Mouse (Mus musculus) MEL (cell line): ENCODE data around the gene Nhlrc3. TPM values are rescaled to one million over a fixed set of nuclear protein-coding genes. Genes with fewer than 3 reads are reported as not detected.

ENCODE experiments used
- DNase-seq: peaks from one replicate; pipeline ENCODE4 v3.0.0; 2011; ENCODE audit warnings: low read depth, low spot score
- H3K27ac ChIP-seq: 2 replicates; pipeline ENCODE4 v1.5.1; 2012; ENCODE audit warnings: low read depth, mild to moderate bottlenecking, control low read depth, low read length, moderate library complexity; ENCODE audit not compliant: control insufficient read depth
- H3K27me3 ChIP-seq, 2 experiments: fragments of 150-350 bp in 1 of 2; sonication (generic) in 1 of 2; 2 replicates each; pipeline ENCODE4 v1.6.1; 2012; ENCODE audit warnings: low read length in 2 of 2, mild to moderate bottlenecking in 2 of 2, improper control_type of control experiment in 1 of 2, moderate library complexity in 1 of 2; ENCODE audit not compliant: insufficient read depth in 2 of 2, control insufficient read depth in 1 of 2
- H3K36me3 ChIP-seq, 2 experiments: 2 replicates each; pipeline ENCODE4 v1.6.1; 2012 to 2014; ENCODE audit warnings: low read length in 2 of 2, improper control_type of control experiment in 1 of 2, inconsistent platforms in 1 of 2, mild to moderate bottlenecking in 1 of 2; ENCODE audit not compliant: insufficient read depth in 2 of 2, control insufficient read depth in 1 of 2
- H3K4me1 ChIP-seq, 2 experiments: fragments of 150-350 bp in 1 of 2; sonication (generic) in 1 of 2; 2 replicates each; pipeline ENCODE4 v1.6.1; 2012; ENCODE audit warnings: low read length in 2 of 2, improper control_type of control experiment in 1 of 2, mild to moderate bottlenecking in 1 of 2; ENCODE audit not compliant: insufficient read depth in 2 of 2, control insufficient read depth in 1 of 2
- H3K4me3 ChIP-seq, 2 experiments: fragments of 150-350 bp in 1 of 2; sonication (generic) in 1 of 2; 2 replicates each; pipeline ENCODE4 v1.5.1; 2012; ENCODE audit warnings: low read depth in 2 of 2, low read length in 2 of 2, mild to moderate bottlenecking in 2 of 2, moderate library complexity in 2 of 2, control low read depth in 1 of 2, improper control_type of control experiment in 1 of 2; ENCODE audit not compliant: control insufficient read depth in 1 of 2, insufficient read depth in 1 of 2
- H3K79me2 ChIP-seq: 2 replicates; pipeline ENCODE4 v1.6.1; 2012; ENCODE audit warnings: mild to moderate bottlenecking, low read length, moderate library complexity; ENCODE audit not compliant: control insufficient read depth, poor library complexity, insufficient read depth
- H3K9ac ChIP-seq: 2 replicates; pipeline ENCODE4 v1.6.1; 2012; ENCODE audit warnings: low read depth, mild to moderate bottlenecking, control low read depth, low read length, moderate library complexity; ENCODE audit not compliant: control insufficient read depth, poor library complexity, severe bottlenecking
- H3K9me3 ChIP-seq: fragments of 150-350 bp; sonication (generic); replicated peaks from 2 replicates; pipeline ENCODE4 v1.6.1; 2012; ENCODE audit warnings: mild to moderate bottlenecking, low read length, improper control_type of control experiment, moderate library complexity; ENCODE audit not compliant: insufficient read depth
- CHD1 ChIP-seq: IDR thresholded peaks from 2 replicates; pipeline ENCODE4 v1.6.1; 2012; ENCODE audit warnings: low read depth, mild to moderate bottlenecking, inconsistent platforms, low read length, improper control_type of control experiment
- CTCF ChIP-seq, 3 experiments: IDR thresholded peaks in 2 of 3; conservative IDR thresholded peaks in 1 of 3; 2 replicates each; pipeline ENCODE4 v1.5.1; 2011 to 2012; ENCODE audit warnings: low read length in 3 of 3, low read depth in 2 of 3, mild to moderate bottlenecking in 2 of 3, improper control_type of control experiment in 1 of 3, inconsistent platforms in 1 of 3, mixed read lengths in 1 of 3, moderate library complexity in 1 of 3; ENCODE audit not compliant: control insufficient read depth in 1 of 3, insufficient read depth in 1 of 3, poor library complexity in 1 of 3, severe bottlenecking in 1 of 3
- ETS1 ChIP-seq: IDR thresholded peaks from 2 replicates; pipeline ENCODE4 v1.6.1; 2012; ENCODE audit warnings: low read depth, mild to moderate bottlenecking, inconsistent platforms, low read length, improper control_type of control experiment, moderate library complexity
- GATA1 ChIP-seq: IDR thresholded peaks from 2 replicates; pipeline ENCODE4 v1.6.1; 2011; ENCODE audit warnings: low read depth, low read length, improper control_type of control experiment
- KAT2A ChIP-seq: conservative IDR thresholded peaks from 2 replicates; pipeline ENCODE4 v1.6.1; 2012; ENCODE audit warnings: low read depth, low read length, improper control_type of control experiment, inconsistent platforms
- MAFK ChIP-seq: IDR thresholded peaks from 2 replicates; pipeline ENCODE4 v1.6.1; 2011; ENCODE audit warnings: low read depth, mild to moderate bottlenecking, low read length, improper control_type of control experiment, borderline replicate concordance
- MEF2A ChIP-seq: IDR thresholded peaks from 2 replicates; pipeline ENCODE4 v1.6.1; 2014; ENCODE audit warnings: low read depth, mild to moderate bottlenecking, inconsistent platforms, low read length, improper control_type of control experiment; ENCODE audit not compliant: poor library complexity, insufficient replicate concordance, severe bottlenecking; ENCODE audit errors: extremely low read depth
- MYB ChIP-seq: IDR thresholded peaks from 2 replicates; pipeline ENCODE4 v1.6.1; 2011; ENCODE audit warnings: mild to moderate bottlenecking, low read depth, low read length, improper control_type of control experiment
- NRF1 ChIP-seq: IDR thresholded peaks from 2 replicates; pipeline ENCODE4 v1.6.1; 2014; ENCODE audit warnings: low read depth, mild to moderate bottlenecking, inconsistent platforms, low read length, improper control_type of control experiment, moderate library complexity; ENCODE audit not compliant: poor library complexity, insufficient read depth, severe bottlenecking
- POLR2A ChIP-seq, 2 experiments: IDR thresholded peaks; 2 replicates each; pipeline ENCODE4 v1.6.1; 2011 to 2012; ENCODE audit warnings: low read length in 2 of 2, mild to moderate bottlenecking in 2 of 2, control low read depth in 1 of 2, improper control_type of control experiment in 1 of 2, low read depth in 1 of 2, moderate library complexity in 1 of 2; ENCODE audit not compliant: control insufficient read depth in 1 of 2, insufficient read depth in 1 of 2, poor library complexity in 1 of 2
- RCOR1 ChIP-seq: IDR thresholded peaks from 2 replicates; pipeline ENCODE4 v1.6.1; 2012; ENCODE audit warnings: low read depth, mild to moderate bottlenecking, inconsistent platforms, low read length, improper control_type of control experiment
- USF1 ChIP-seq: IDR thresholded peaks from 2 replicates; pipeline ENCODE4 v1.6.1; 2014; ENCODE audit warnings: low read depth, mild to moderate bottlenecking, inconsistent platforms, low read length, improper control_type of control experiment, moderate library complexity
- USF2 ChIP-seq, 2 experiments: IDR thresholded peaks; 2 replicates each; pipeline ENCODE4 v1.6.1; 2011 to 2012; ENCODE audit warnings: improper control_type of control experiment in 2 of 2, low read length in 2 of 2, borderline replicate concordance in 1 of 2, inconsistent platforms in 1 of 2, low read depth in 1 of 2, mild to moderate bottlenecking in 1 of 2; ENCODE audit not compliant: insufficient read depth in 1 of 2
- ZMIZ1 ChIP-seq: IDR thresholded peaks from 2 replicates; pipeline ENCODE4 v1.6.1; 2012; ENCODE audit warnings: low read depth, mild to moderate bottlenecking, inconsistent platforms, low read length, improper control_type of control experiment, moderate library complexity
- ZNF384 ChIP-seq: IDR thresholded peaks from 2 replicates; pipeline ENCODE4 v1.6.1; 2012; ENCODE audit warnings: low read depth, mild to moderate bottlenecking, inconsistent platforms, low read length, improper control_type of control experiment
- polyA plus RNA-seq, 2 experiments: library from polyadenylated mRNA; stranded (reverse) in 1 of 2; unstranded in 1 of 2; fragments of >175 nt in 1 of 2; fragments of >200 nt in 1 of 2; gene quantifications; 2 replicates each; pipeline versions ENCODE4 v1.2.1 to v1.2.4; 2012; ENCODE audit warnings: low replicate concordance in 2 of 2, low read depth in 1 of 2; ENCODE audit not compliant: insufficient read length in 2 of 2, insufficient read depth in 1 of 2, missing spikeins in 1 of 2
- total RNA-seq: library from RNA; depleted of rRNA; stranded (reverse); fragments of 300-350 nt; gene quantifications from 2 replicates; pipeline ENCODE4 v1.2.3, GENCODE M21; 2012

The Nhlrc3 gene
- total and polyA plus RNA-seq, 3 experiments, result 6.7 to 9.1 TPM; not detected in 1

GRCm38 (mm10) chr3:53448208-53448607 is 14.9 kb downstream of the Nhlrc3 start (continued):
- no peak for TF ChIP-seq USF2 (IDR thresholded peaks at IDR 0.05; ENCODE audit: borderline replicate concordance in 1 of 2, insufficient read depth in 1 of 2, low read depth in 1 of 2, low read length in 2 of 2)
- no peak for TF ChIP-seq MYB
- no peak for TF ChIP-seq ETS1
- no peak for TF ChIP-seq USF1
- TF ChIP-seq NRF1, result no peak
- no peak for TF ChIP-seq MEF2A
- TF ChIP-seq CHD1, result no peak
- TF ChIP-seq ZNF384, result no peak
- no peak for TF ChIP-seq RCOR1
- TF ChIP-seq GATA1, result peak; percentile 54
- no peak for TF ChIP-seq ZMIZ1

GRCm38 (mm10) chr3:53446801-53447200 is 16.3 kb downstream of the Nhlrc3 start:
- Histone ChIP-seq H3K9me3 (no peaks in the 10 kb centered on the region), H3K27me3 (no peaks in the 10 kb centered on the region), H3K79me2 (no peaks in the 10 kb centered on the region), H3K4me3 (no peak overlapping the region), H3K9ac (no peak overlapping the region), H3K36me3 (0 out of 4 replicates have a peak, but pooled peaks cover 0 to 2% of the 10 kb centered on the region in 2 experiments), H3K4me1 (no peaks in the 10 kb centered on the region), H3K27ac (no peak overlapping the region)
- no peak for TF ChIP-seq CTCF (IDR thresholded peaks at IDR 0.05 in 2 of 3, conservative IDR thresholded peaks at IDR 0.05 in 1 of 3; ENCODE audit: control insufficient read depth in 1 of 3, insufficient read depth in 1 of 3, low read depth in 2 of 3, low read length in 3 of 3, poor library complexity in 1 of 3, severe bottlenecking in 1 of 3)
- no peak for DNase-seq

- H3K79me2 ChIP-seq, result no peaks in the 10 kb centered on the region
- TF ChIP-seq USF2 (IDR thresholded peaks at IDR 0.05; ENCODE audit: borderline replicate concordance in 1 of 2, insufficient read depth in 1 of 2, low read depth in 1 of 2, low read length in 2 of 2), result no peak
- TF ChIP-seq MAFK, result no peak
- TF ChIP-seq MEF2A, result no peak
- no peak for TF ChIP-seq ETS1
- TF ChIP-seq POLR2A (IDR thresholded peaks at IDR 0.05; ENCODE audit: control insufficient read depth in 1 of 2, insufficient read depth in 1 of 2, low read depth in 1 of 2, low read length in 2 of 2, poor library complexity in 1 of 2), result no peak
- no peak for TF ChIP-seq KAT2A
- no peaks in the 10 kb centered on the region for H3K27me3 ChIP-seq
- no peak overlapping the region for H3K27ac ChIP-seq
- no peaks in the 10 kb centered on the region for H3K36me3 ChIP-seq
- H3K4me3 ChIP-seq, result no peak overlapping the region
- H3K9ac ChIP-seq, result no peak overlapping the region
- H3K9me3 ChIP-seq, result no peaks in the 10 kb centered on the region
- DNase-seq, result no peak
- no peaks in the 10 kb centered on the region for H3K4me1 ChIP-seq
Observed at GRCm38 (mm10) chr3:53445540-53445939, 17.6 kb downstream of the Nhlrc3 start.
